Mouse (Mus musculus) MEL (cell line): ENCODE data around the gene Pdzd2. TPM values are rescaled to one million over a fixed set of nuclear protein-coding genes. Genes with fewer than 3 reads are reported as not detected.

Experiments used
- DNase-seq: peaks from one replicate; pipeline ENCODE4 v3.0.0; 2011; ENCODE audit warnings: low read depth, low spot score
- H3K27ac ChIP-seq: 2 replicates; pipeline ENCODE4 v1.5.1; 2012; ENCODE audit warnings: low read depth, mild to moderate bottlenecking, control low read depth, low read length, moderate library complexity; ENCODE audit not compliant: control insufficient read depth
- H3K27me3 ChIP-seq, 2 experiments: fragments of 150-350 bp in 1 of 2; sonication (generic) in 1 of 2; 2 replicates each; pipeline ENCODE4 v1.6.1; 2012; ENCODE audit warnings: low read length in 2 of 2, mild to moderate bottlenecking in 2 of 2, improper control_type of control experiment in 1 of 2, moderate library complexity in 1 of 2; ENCODE audit not compliant: insufficient read depth in 2 of 2, control insufficient read depth in 1 of 2
- H3K36me3 ChIP-seq, 2 experiments: 2 replicates each; pipeline ENCODE4 v1.6.1; 2012 to 2014; ENCODE audit warnings: low read length in 2 of 2, improper control_type of control experiment in 1 of 2, inconsistent platforms in 1 of 2, mild to moderate bottlenecking in 1 of 2; ENCODE audit not compliant: insufficient read depth in 2 of 2, control insufficient read depth in 1 of 2
- H3K4me1 ChIP-seq, 2 experiments: fragments of 150-350 bp in 1 of 2; sonication (generic) in 1 of 2; 2 replicates each; pipeline ENCODE4 v1.6.1; 2012; ENCODE audit warnings: low read length in 2 of 2, improper control_type of control experiment in 1 of 2, mild to moderate bottlenecking in 1 of 2; ENCODE audit not compliant: insufficient read depth in 2 of 2, control insufficient read depth in 1 of 2
- H3K4me3 ChIP-seq, 2 experiments: fragments of 150-350 bp in 1 of 2; sonication (generic) in 1 of 2; 2 replicates each; pipeline ENCODE4 v1.5.1; 2012; ENCODE audit warnings: low read depth in 2 of 2, low read length in 2 of 2, mild to moderate bottlenecking in 2 of 2, moderate library complexity in 2 of 2, control low read depth in 1 of 2, improper control_type of control experiment in 1 of 2; ENCODE audit not compliant: control insufficient read depth in 1 of 2, insufficient read depth in 1 of 2
- H3K79me2 ChIP-seq: 2 replicates; pipeline ENCODE4 v1.6.1; 2012; ENCODE audit warnings: mild to moderate bottlenecking, low read length, moderate library complexity; ENCODE audit not compliant: control insufficient read depth, poor library complexity, insufficient read depth
- H3K9ac ChIP-seq: 2 replicates; pipeline ENCODE4 v1.6.1; 2012; ENCODE audit warnings: low read depth, mild to moderate bottlenecking, control low read depth, low read length, moderate library complexity; ENCODE audit not compliant: control insufficient read depth, poor library complexity, severe bottlenecking
- H3K9me3 ChIP-seq: fragments of 150-350 bp; sonication (generic); replicated peaks from 2 replicates; pipeline ENCODE4 v1.6.1; 2012; ENCODE audit warnings: mild to moderate bottlenecking, low read length, improper control_type of control experiment, moderate library complexity; ENCODE audit not compliant: insufficient read depth
- BHLHE40 ChIP-seq: IDR thresholded peaks from 2 replicates; pipeline ENCODE4 v1.6.1; 2012; ENCODE audit warnings: low read depth, mild to moderate bottlenecking, inconsistent platforms, low read length, improper control_type of control experiment, borderline replicate concordance
- CHD1 ChIP-seq: IDR thresholded peaks from 2 replicates; pipeline ENCODE4 v1.6.1; 2012; ENCODE audit warnings: low read depth, mild to moderate bottlenecking, inconsistent platforms, low read length, improper control_type of control experiment
- CHD2 ChIP-seq: IDR thresholded peaks from 2 replicates; pipeline ENCODE4 v1.6.1; 2011; ENCODE audit warnings: low read length, improper control_type of control experiment
- EP300 ChIP-seq, 2 experiments: IDR thresholded peaks; 2 replicates each; pipeline ENCODE4 v1.6.1; 2011; ENCODE audit warnings: improper control_type of control experiment in 2 of 2, low read length in 2 of 2, low read depth in 1 of 2, mild to moderate bottlenecking in 1 of 2
- ETS1 ChIP-seq: IDR thresholded peaks from 2 replicates; pipeline ENCODE4 v1.6.1; 2012; ENCODE audit warnings: low read depth, mild to moderate bottlenecking, inconsistent platforms, low read length, improper control_type of control experiment, moderate library complexity
- GABPA ChIP-seq: IDR thresholded peaks from 2 replicates; pipeline ENCODE4 v1.6.1; 2012; ENCODE audit warnings: low read depth, mild to moderate bottlenecking, inconsistent platforms, low read length, improper control_type of control experiment, moderate library complexity
- MAZ ChIP-seq: IDR thresholded peaks from 2 replicates; pipeline ENCODE4 v1.6.1; 2012; ENCODE audit warnings: low read depth, mild to moderate bottlenecking, inconsistent platforms, low read length, improper control_type of control experiment
- POLR2A ChIP-seq, 2 experiments: IDR thresholded peaks; 2 replicates each; pipeline ENCODE4 v1.6.1; 2011 to 2012; ENCODE audit warnings: low read length in 2 of 2, mild to moderate bottlenecking in 2 of 2, control low read depth in 1 of 2, improper control_type of control experiment in 1 of 2, low read depth in 1 of 2, moderate library complexity in 1 of 2; ENCODE audit not compliant: control insufficient read depth in 1 of 2, insufficient read depth in 1 of 2, poor library complexity in 1 of 2
- POLR2AphosphoS2 ChIP-seq: IDR thresholded peaks from 2 replicates; pipeline ENCODE4 v1.6.1; 2011; ENCODE audit warnings: low read length, improper control_type of control experiment
- POLR2AphosphoS5 ChIP-seq: IDR thresholded peaks from 2 replicates; pipeline ENCODE4 v1.6.1; 2012; ENCODE audit warnings: low read depth, borderline replicate concordance, mild to moderate bottlenecking, inconsistent platforms, low read length, moderate library complexity, mixed read lengths
- TBP ChIP-seq: IDR thresholded peaks from 2 replicates; pipeline ENCODE4 v1.8.0; 2011; ENCODE audit warnings: low read depth, low read length, improper control_type of control experiment
- TCF12 ChIP-seq: IDR thresholded peaks from 2 replicates; pipeline ENCODE4 v1.6.1; 2014; ENCODE audit warnings: low read depth, mild to moderate bottlenecking, inconsistent platforms, low read length, improper control_type of control experiment, moderate library complexity
- USF1 ChIP-seq: IDR thresholded peaks from 2 replicates; pipeline ENCODE4 v1.6.1; 2014; ENCODE audit warnings: low read depth, mild to moderate bottlenecking, inconsistent platforms, low read length, improper control_type of control experiment, moderate library complexity
- USF2 ChIP-seq, 2 experiments: IDR thresholded peaks; 2 replicates each; pipeline ENCODE4 v1.6.1; 2011 to 2012; ENCODE audit warnings: improper control_type of control experiment in 2 of 2, low read length in 2 of 2, borderline replicate concordance in 1 of 2, inconsistent platforms in 1 of 2, low read depth in 1 of 2, mild to moderate bottlenecking in 1 of 2; ENCODE audit not compliant: insufficient read depth in 1 of 2
- ZMIZ1 ChIP-seq: IDR thresholded peaks from 2 replicates; pipeline ENCODE4 v1.6.1; 2012; ENCODE audit warnings: low read depth, mild to moderate bottlenecking, inconsistent platforms, low read length, improper control_type of control experiment, moderate library complexity
- polyA plus RNA-seq, 2 experiments: library from polyadenylated mRNA; stranded (reverse) in 1 of 2; unstranded in 1 of 2; fragments of >175 nt in 1 of 2; fragments of >200 nt in 1 of 2; gene quantifications; 2 replicates each; pipeline versions ENCODE4 v1.2.1 to v1.2.4; 2012; ENCODE audit warnings: low replicate concordance in 2 of 2, low read depth in 1 of 2; ENCODE audit not compliant: insufficient read length in 2 of 2, insufficient read depth in 1 of 2, missing spikeins in 1 of 2
- total RNA-seq: library from RNA; depleted of rRNA; stranded (reverse); fragments of 300-350 nt; gene quantifications from 2 replicates; pipeline ENCODE4 v1.2.3, GENCODE M21; 2012

Gene Pdzd2
- total and polyA plus RNA-seq, 3 experiments, result 0.15 to 0.33 TPM; not detected in 1

- H3K4me3 ChIP-seq, result no peak overlapping the region
- no peaks in the 10 kb centered on the region; a peak in 1 of 4 replicates for H3K27me3 ChIP-seq
- no peaks in the 10 kb centered on the region for H3K9me3 ChIP-seq
- no peak overlapping the region for H3K9ac ChIP-seq
- no peak for TF ChIP-seq EP300 (IDR thresholded peaks at IDR 0.05; ENCODE audit: low read depth in 1 of 2, low read length in 2 of 2)
- TF ChIP-seq POLR2AphosphoS2, result no peak
- TF ChIP-seq CHD2, result no peak
- TF ChIP-seq USF2 (IDR thresholded peaks at IDR 0.05; ENCODE audit: borderline replicate concordance in 1 of 2, insufficient read depth in 1 of 2, low read depth in 1 of 2, low read length in 2 of 2), result no peak
- H3K4me1 ChIP-seq, result no peaks in the 10 kb centered on the region
- no peak overlapping the region for H3K27ac ChIP-seq
- no peak for DNase-seq
- no peaks in the 10 kb centered on the region for H3K79me2 ChIP-seq
- no peaks in the 10 kb centered on the region for H3K36me3 ChIP-seq
Observed at GRCm38 (mm10) chr15:12612944-12613675, 126.6 kb downstream of the Pdzd2 start.

GRCm38 (mm10) chr15:12608090-12608489 lies 131.6 kb downstream of the Pdzd2 start:
- no peaks in the 10 kb centered on the region for H3K27me3 ChIP-seq
- no peaks in the 10 kb centered on the region for H3K36me3 ChIP-seq
- H3K4me3 ChIP-seq, result no peak overlapping the region
- no peak overlapping the region for H3K9ac ChIP-seq
- H3K79me2 ChIP-seq, result no peaks in the 10 kb centered on the region
- H3K4me1 ChIP-seq, result no peaks in the 10 kb centered on the region
- TF ChIP-seq ZMIZ1 (no peak), CHD1 (no peak), BHLHE40 (no peak), USF1 (no peak), ETS1 (no peak), POLR2A (IDR thresholded peaks at IDR 0.05; ENCODE audit: control insufficient read depth in 1 of 2, insufficient read depth in 1 of 2, low read depth in 1 of 2, low read length in 2 of 2, poor library complexity in 1 of 2) (no peak)
- no peaks in the 10 kb centered on the region for H3K9me3 ChIP-seq
- DNase-seq, result no peak
- H3K27ac ChIP-seq, result no peak overlapping the region

DNA sequence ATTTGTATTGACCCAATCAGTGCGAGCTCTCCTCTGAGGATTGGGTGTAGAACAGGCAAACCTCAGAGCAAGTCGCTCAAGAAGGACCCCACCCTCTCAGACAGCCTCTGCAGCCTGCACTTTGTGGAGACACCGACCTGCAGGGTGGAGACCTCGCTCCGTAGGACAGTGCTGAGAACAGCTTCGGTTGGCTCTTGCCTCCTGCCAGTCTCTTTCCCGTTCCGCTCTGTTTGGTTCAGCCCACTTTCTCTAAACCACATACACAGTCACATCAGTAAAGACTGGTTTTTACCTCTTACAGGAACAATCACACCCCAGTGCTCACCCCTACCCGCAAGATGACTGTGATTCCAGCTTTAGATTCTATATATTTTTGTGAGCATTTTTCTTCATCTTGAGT lies 133.4 kb downstream of the Pdzd2 start:
- no peaks in the 10 kb centered on the region for H3K27me3 ChIP-seq
- no peak for DNase-seq
- H3K9ac ChIP-seq, result no peak overlapping the region
- H3K36me3 ChIP-seq, result no peaks in the 10 kb centered on the region
- no peak overlapping the region for H3K4me3 ChIP-seq
- H3K9me3 ChIP-seq, result no peaks in the 10 kb centered on the region
- no peak overlapping the region for H3K27ac ChIP-seq
- no peaks in the 10 kb centered on the region for H3K79me2 ChIP-seq
- H3K4me1 ChIP-seq, result no peaks in the 10 kb centered on the region
- TF ChIP-seq GABPA, result no peak
- TF ChIP-seq TCF12, result no peak
- no peak for TF ChIP-seq TBP
- TF ChIP-seq MAZ, result no peak
- TF ChIP-seq USF1, result no peak
- TF ChIP-seq USF2 (IDR thresholded peaks at IDR 0.05; ENCODE audit: borderline replicate concordance in 1 of 2, insufficient read depth in 1 of 2, low read depth in 1 of 2, low read length in 2 of 2), result no peak
- TF ChIP-seq POLR2AphosphoS5, result no peak
- TF ChIP-seq, all 39 proteins: peak for 0
